9 mouse cellular contexts compared by ENCODE assay signal in the genomic region with DNA sequence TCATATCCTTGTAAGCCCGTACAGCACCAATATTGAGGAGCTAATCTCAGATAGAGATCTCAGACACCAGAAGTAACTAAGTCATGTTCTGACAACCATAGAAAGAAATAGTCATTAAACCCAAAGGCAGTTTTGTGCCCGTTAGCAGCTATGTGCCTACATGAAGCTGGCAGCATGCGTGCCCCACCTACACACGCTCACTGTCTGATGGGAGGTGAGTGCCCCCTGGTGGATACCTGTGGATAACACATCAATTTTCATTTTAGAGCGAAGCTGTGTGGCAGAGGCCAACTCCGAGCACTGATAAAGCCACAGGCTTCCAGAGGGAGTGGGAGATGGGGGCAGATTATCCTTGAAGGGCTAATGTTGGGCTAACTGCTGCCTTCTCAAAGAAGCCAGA. TPM values are rescaled to one million over a fixed set of nuclear protein-coding genes. Genes with fewer than 3 reads are reported as not detected.
DNase-seq lines count a peak whose midpoint lies in the region; ATAC-seq and TF ChIP-seq lines count a peak whose summit lies in the region.
"Had no signal": no experiment of that assay in that cellular context is flagged by ENCODE, and none has a peak within 500 bp of the region (broad histone marks: within the 10 kb centered on the region; RNA-seq: fewer than 3 reads in every experiment).

No protein-coding gene starts in this region.

- WGBS in heart, adult 2 months = 16% methylated on average over 6 of the region's 6 CpGs
- WGBS in heart, embryonic 10.5 days = 26% methylated on average over 6 of the region's 6 CpGs
- WGBS in forebrain, embryonic 16.5 days = 19% methylated on average over 6 of the region's 6 CpGs
- 19% methylated on average over 6 of the region's 6 CpGs for WGBS in hindbrain, postnatal 0 days
- whole genome bisulfite sequencing in midbrain, embryonic 16.5 days = 20% methylated on average over 6 of the region's 6 CpGs

- peak; percentile 87 for TF ChIP-seq CTCF in heart, adult 2 months (IDR thresholded peaks at IDR 0.05)
- TF ChIP-seq CTCF in hindbrain, postnatal 0 days (IDR thresholded peaks at IDR 0.05; ENCODE audit: low read depth) = peak; percentile 93

- TF ChIP-seq EP300 in heart, adult 2 months (IDR thresholded peaks at IDR 0.05; ENCODE audit: insufficient read depth, low read depth, low read length) = no peak

- no peaks in the 10 kb centered on the region for H3K4me1 ChIP-seq in heart, adult 2 months (ENCODE audit: control insufficient read depth, insufficient read depth, low read length)
- H3K4me1 ChIP-seq in heart, embryonic 10.5 days = no peaks in the 10 kb centered on the region
- H3K4me1 ChIP-seq in forebrain, embryonic 16.5 days (replicated peaks; ENCODE audit: control insufficient read depth, insufficient read depth, low read length) = no peaks in the 10 kb centered on the region
- H3K4me1 ChIP-seq in hindbrain, postnatal 0 days (ENCODE audit: insufficient read depth, low read length) = no peaks in the 10 kb centered on the region
- H3K4me1 ChIP-seq in midbrain, embryonic 16.5 days (ENCODE audit: control insufficient read depth, insufficient read depth, low read length) = no peaks in the 10 kb centered on the region

- H3K4me3 ChIP-seq in heart, adult 2 months = no peak overlapping the region
- H3K4me3 ChIP-seq in heart, embryonic 10.5 days = no peak overlapping the region
- no peak overlapping the region for H3K4me3 ChIP-seq in forebrain, embryonic 16.5 days (replicated peaks; ENCODE audit: low read length)
- H3K4me3 ChIP-seq in hindbrain, postnatal 0 days (ENCODE audit: low read length) = no peak overlapping the region
- no peak overlapping the region for H3K4me3 ChIP-seq in midbrain, embryonic 16.5 days (ENCODE audit: low read depth, low read length)

- no peaks in the 10 kb centered on the region for H3K9me3 ChIP-seq in heart, embryonic 10.5 days
- H3K9me3 ChIP-seq in forebrain, embryonic 16.5 days (ENCODE audit: control insufficient read depth, low read length) = no peaks in the 10 kb centered on the region
- H3K9me3 ChIP-seq in hindbrain, postnatal 0 days (ENCODE audit: low read length) = no peaks in the 10 kb centered on the region
- no peaks in the 10 kb centered on the region for H3K9me3 ChIP-seq in midbrain, embryonic 16.5 days (replicated peaks; ENCODE audit: control insufficient read depth, low read length, poor library complexity, severe bottlenecking)

- H3K27ac ChIP-seq in heart, adult 2 months = no peak overlapping the region
- H3K27ac ChIP-seq in heart, embryonic 10.5 days = no peak overlapping the region
- H3K27ac ChIP-seq in forebrain, embryonic 16.5 days (ENCODE audit: low read length) = no peak overlapping the region
- no peak overlapping the region for H3K27ac ChIP-seq in hindbrain, postnatal 0 days
- no peak overlapping the region for H3K27ac ChIP-seq in midbrain, embryonic 16.5 days (ENCODE audit: low read length)

- H3K9ac ChIP-seq in heart, adult 2 months (ENCODE audit: low read depth, low read length) = no peak overlapping the region
- H3K9ac ChIP-seq in forebrain, embryonic 16.5 days (replicated peaks; ENCODE audit: low read depth, low read length) = no peak overlapping the region
- no peak overlapping the region for H3K9ac ChIP-seq in hindbrain, postnatal 0 days (replicated peaks; ENCODE audit: low read length)
- no peak overlapping the region; the same call in 1 of the 2 replicates for H3K9ac ChIP-seq in midbrain, embryonic 16.5 days (ENCODE audit: low read depth, low read length)

- no peak overlapping the region for H3K4me2 ChIP-seq in forebrain, embryonic 16.5 days (ENCODE audit: low read length)
- H3K4me2 ChIP-seq in hindbrain, postnatal 0 days (ENCODE audit: low read depth, low read length) = no peak overlapping the region
- H3K4me2 ChIP-seq in midbrain, embryonic 16.5 days (ENCODE audit: low read length) = no peak overlapping the region

- DNase-seq in heart, adult 2 months = peak; percentile 35 to 60
- DNase-seq in heart, embryonic 10.5 days (ENCODE audit: low spot score) = no peak
- peak; percentile 58 for DNase-seq in c-Kit-positive CD71-negative TER-119-negative erythroid progenitor cells, embryonic 14.5 days (ENCODE audit: low read depth)
- DNase-seq in hindbrain, postnatal 0 days (ENCODE audit: low spot score) = peak; percentile 83
- DNase-seq in left cerebral cortex, postnatal 14 days (ENCODE audit: low spot score in 2 of 2) = peak; percentile 82 to 84
- peak; percentile 48 to 77 for DNase-seq in spleen, postnatal 10 days (ENCODE audit: low spot score in 2 of 2)

- no peaks in the 10 kb centered on the region for H3K36me3 ChIP-seq in heart, adult 2 months (ENCODE audit: control insufficient read depth, insufficient read depth, low read length)
- no peaks in the 10 kb centered on the region for H3K36me3 ChIP-seq in heart, embryonic 10.5 days
- no peaks in the 10 kb centered on the region for H3K36me3 ChIP-seq in forebrain, embryonic 16.5 days (ENCODE audit: control insufficient read depth, insufficient read depth)
- H3K36me3 ChIP-seq in hindbrain, postnatal 0 days (ENCODE audit: insufficient read depth, low read length) = no peaks in the 10 kb centered on the region
- H3K36me3 ChIP-seq in midbrain, embryonic 16.5 days (ENCODE audit: control insufficient read depth, insufficient read depth, low read length) = no peaks in the 10 kb centered on the region

- ATAC-seq in forebrain, embryonic 16.5 days = peak; percentile 38; the same call in 1 of the 2 replicates
- ATAC-seq in hindbrain, postnatal 0 days = peak; percentile 76; the same call in 1 of the 2 replicates
- peak; percentile 76 for ATAC-seq in midbrain, embryonic 16.5 days

- no peak for TF ChIP-seq POLR2A in heart, adult 2 months (IDR thresholded peaks at IDR 0.05; ENCODE audit: insufficient read depth, low read depth, low read length)

- no peaks in the 10 kb centered on the region for H3K79me2 ChIP-seq in heart, adult 2 months (replicated peaks; ENCODE audit: control insufficient read depth, insufficient read depth, low read length)

- intact Hi-C loops in heart, adult 2 months (cut with DNase I) = loop anchor here (1.0 to 2.0 kb wide), 2 partner anchors 23 to 60 kb away; no protein-coding TSS in a partner anchor
- intact Hi-C loops in left cerebral cortex, postnatal 14 days (cut with DNase I) = loop anchor here (5.0 kb wide), 2 partner anchors 164 to 239 kb away; no protein-coding TSS in a partner anchor

- H3K27me3 ChIP-seq in heart, adult 2 months (ENCODE audit: control insufficient read depth, insufficient read depth, low read length) = no peaks in the 10 kb centered on the region
- peaks cover 10% of the 10 kb centered on the region; the same call in 1 of the 2 replicates for H3K27me3 ChIP-seq in heart, embryonic 10.5 days (ENCODE audit: insufficient read depth, poor library complexity, severe bottlenecking)
- H3K27me3 ChIP-seq in forebrain, embryonic 16.5 days (replicated peaks; ENCODE audit: control insufficient read depth, insufficient read depth, low read length) = no peaks in the 10 kb centered on the region; the same call in 1 of the 2 replicates
- no peaks in the 10 kb centered on the region for H3K27me3 ChIP-seq in hindbrain, postnatal 0 days (ENCODE audit: insufficient read depth, low read length)
- no peaks in the 10 kb centered on the region for H3K27me3 ChIP-seq in midbrain, embryonic 16.5 days (ENCODE audit: control insufficient read depth, insufficient read depth, low read depth, low read length)

RNA-seq across cellular contexts. Expression of a gene that starts 12.5 kb away (rescaled TPM):
- total RNA-seq in heart, adult 2 months (2021) = not detected
- polyA plus RNA-seq in heart, adult 2 months (2012; rRNA removed) = 0.94 and 1.1 TPM in 2 replicates
- polyA plus RNA-seq in heart, embryonic 10.5 days (2016; fragmentation: Nextera tagmentation; extraction: Ambion mirVana) = 0.14 and 0.15 TPM in 2 replicates
- polyA plus RNA-seq in forebrain, embryonic 16.5 days (2015; fragmentation: Nextera tagmentation; extraction: Ambion mirVana) = 2.6 and 4.4 TPM in 2 replicates
- total RNA-seq in hindbrain, postnatal 0 days (2014; rRNA removed) = 5.2 and 6.8 TPM in 2 replicates
- 4.4 and 5.0 TPM in 2 replicates for polyA plus RNA-seq in hindbrain, postnatal 0 days (2015; fragmentation: Nextera tagmentation; extraction: Ambion mirVana)
- 1 to 10 TPM; 4.9 to 5.6 TPM for total RNA-seq in left cerebral cortex, postnatal 14 days (2021)
- 6.1 and 6.7 TPM in 2 replicates for polyA plus RNA-seq in midbrain, embryonic 16.5 days (2015; fragmentation: Nextera tagmentation; extraction: Ambion mirVana)

RNA-seq across cellular contexts. Expression of a gene that starts 34.2 kb away (rescaled TPM):
- not detected for total RNA-seq in heart, adult 2 months (2021)
- not detected in 2 replicates for polyA plus RNA-seq in heart, adult 2 months (2012; rRNA removed)
- polyA plus RNA-seq in heart, embryonic 10.5 days (2016; fragmentation: Nextera tagmentation; extraction: Ambion mirVana) = not detected in 2 replicates
- polyA plus RNA-seq in forebrain, embryonic 16.5 days (2015; fragmentation: Nextera tagmentation; extraction: Ambion mirVana) = not detected in 2 replicates
- not detected in 2 replicates for total RNA-seq in hindbrain, postnatal 0 days (2014; rRNA removed)
- not detected in 2 replicates for polyA plus RNA-seq in hindbrain, postnatal 0 days (2015; fragmentation: Nextera tagmentation; extraction: Ambion mirVana)
- total RNA-seq in left cerebral cortex, postnatal 14 days (2021) = not detected
- not detected in 2 replicates for polyA plus RNA-seq in midbrain, embryonic 16.5 days (2015; fragmentation: Nextera tagmentation; extraction: Ambion mirVana)
- polyA plus RNA-seq: lung, embryonic 16.5 days had no signal

RNA-seq across cellular contexts. Expression of a gene that starts 56.5 kb away (rescaled TPM):
- total RNA-seq in heart, adult 2 months (2021) = under 1 TPM; 0.41 to 0.44 TPM
- polyA plus RNA-seq in heart, adult 2 months (2012; rRNA removed) = 0.26 and 0.31 TPM in 2 replicates
- polyA plus RNA-seq in heart, embryonic 10.5 days (2016; fragmentation: Nextera tagmentation; extraction: Ambion mirVana) = 0.05 TPM in 1 of 2 replicates, not detected in the other
- polyA plus RNA-seq in forebrain, embryonic 16.5 days (2015; fragmentation: Nextera tagmentation; extraction: Ambion mirVana) = not detected in 2 replicates
- not detected in 2 replicates for total RNA-seq in hindbrain, postnatal 0 days (2014; rRNA removed)
- polyA plus RNA-seq in hindbrain, postnatal 0 days (2015; fragmentation: Nextera tagmentation; extraction: Ambion mirVana) = 0.08 TPM in 1 of 2 replicates, not detected in the other
- under 1 TPM; 0.62 to 0.91 TPM for total RNA-seq in left cerebral cortex, postnatal 14 days (2021)
- 0.06 TPM in 1 of 2 replicates, not detected in the other for polyA plus RNA-seq in midbrain, embryonic 16.5 days (2015; fragmentation: Nextera tagmentation; extraction: Ambion mirVana)
